Mouse (Mus musculus) gastrocnemius, adult 2 months (tissue): ENCODE measurements at regions not wholly inside any gene's neighbourhood (a gene's known extent, or its start where the extent isn't known, plus 50 kb on each side); places are given as distances from the start of the nearest gene placed in this dataset.

Experiments
- DNase-seq: peaks from one replicate; pipeline ENCODE4 v3.0.0; 2022
- H3K27ac ChIP-seq: fragments of 200-600 bp; 2 replicates; pipeline ENCODE4 v1.8.1; 2022; ENCODE audit warnings: mild to moderate bottlenecking
- H3K4me3 ChIP-seq: fragments of 200-600 bp; 2 replicates; pipeline ENCODE4 v1.8.1; 2022; ENCODE audit warnings: mild to moderate bottlenecking, moderate library complexity
- CTCF ChIP-seq: fragments of 200-600 bp; IDR thresholded peaks from 2 replicates; pipeline ENCODE4 v1.8.1; 2022; ENCODE audit warnings: antibody characterized with exemption, mild to moderate bottlenecking, moderate library complexity
- intact Hi-C: fragments of 180-260 bp; cut with DNase I; formaldehyde crosslinking; loops from one replicate; pipeline ENCODE4 v1.15.1; 2025

DNA sequence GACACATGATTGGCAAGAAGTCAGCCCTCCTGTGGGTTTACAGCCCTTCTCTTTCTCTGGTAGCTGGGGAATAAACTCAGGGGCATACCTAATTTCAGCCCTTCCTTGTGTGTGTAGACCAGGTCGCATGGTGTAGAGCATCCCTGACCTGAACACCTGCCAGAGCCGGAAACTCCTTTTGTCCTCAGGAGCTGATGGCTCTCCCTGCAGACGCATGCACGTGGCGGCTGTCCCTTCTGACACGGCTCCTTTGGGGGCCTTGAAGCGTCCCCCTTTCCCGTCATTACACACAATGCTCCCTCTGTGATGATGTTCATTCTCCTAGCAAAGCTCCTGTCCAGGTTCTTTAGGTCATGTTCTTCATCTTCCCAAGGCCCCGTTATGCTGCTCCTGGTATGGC is 203.3 kb downstream of the Diras2 start:
- DNase-seq = no peak
- H3K27ac ChIP-seq = no peak overlapping the region
- no peak for TF ChIP-seq CTCF
- H3K4me3 ChIP-seq = no peak overlapping the region
- intact Hi-C loops = no loop called here

DNA sequence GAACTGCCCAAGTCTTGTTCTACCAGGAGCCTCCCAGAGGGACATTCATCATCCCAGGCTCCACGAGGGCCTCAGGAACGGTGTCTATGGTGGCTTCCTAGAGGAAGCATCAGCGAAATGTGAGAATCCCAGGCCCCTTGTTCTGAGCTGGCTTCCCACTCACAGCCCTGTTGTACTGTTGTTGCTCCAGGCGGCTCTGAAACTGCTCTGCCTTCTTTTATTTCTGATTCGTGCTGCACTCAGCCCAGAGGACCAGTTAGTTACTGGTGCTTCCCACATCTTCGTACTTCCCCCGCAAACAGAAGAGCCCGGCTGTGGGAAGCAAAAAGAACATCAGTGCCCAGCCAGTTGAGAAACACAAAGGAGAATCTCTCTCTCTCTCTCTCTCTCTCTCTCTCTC is 202.3 kb downstream of the Diras2 start:
- Histone ChIP-seq H3K27ac (no peak overlapping the region), H3K4me3 (no peak overlapping the region)
- no peak for DNase-seq
- no peak for TF ChIP-seq CTCF
- intact Hi-C loops = no loop called here

DNA sequence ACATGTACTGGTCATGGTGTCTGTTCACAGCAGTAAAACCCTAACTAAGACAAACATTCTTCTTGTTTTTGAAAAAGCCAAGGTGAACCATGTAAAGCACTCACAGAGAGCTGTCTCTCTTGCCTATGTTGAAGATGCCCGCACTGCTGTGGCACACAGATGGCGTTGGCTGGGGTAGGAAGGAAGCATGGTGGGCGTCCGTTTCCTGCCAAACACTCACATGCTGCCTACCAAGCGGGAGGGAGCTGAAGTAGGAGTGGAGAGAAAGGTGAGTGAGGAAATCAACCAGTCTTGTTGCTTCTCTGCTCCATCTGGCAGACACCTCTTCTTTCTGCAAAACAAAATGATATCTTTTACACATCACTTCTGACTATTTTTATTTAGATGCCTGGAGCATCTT is 200.0 kb downstream of the Diras2 start:
- no peak overlapping the region for H3K4me3 ChIP-seq
- no peak overlapping the region for H3K27ac ChIP-seq
- TF ChIP-seq CTCF = no peak
- DNase-seq = no peak
- intact Hi-C loops = no loop called here

DNA sequence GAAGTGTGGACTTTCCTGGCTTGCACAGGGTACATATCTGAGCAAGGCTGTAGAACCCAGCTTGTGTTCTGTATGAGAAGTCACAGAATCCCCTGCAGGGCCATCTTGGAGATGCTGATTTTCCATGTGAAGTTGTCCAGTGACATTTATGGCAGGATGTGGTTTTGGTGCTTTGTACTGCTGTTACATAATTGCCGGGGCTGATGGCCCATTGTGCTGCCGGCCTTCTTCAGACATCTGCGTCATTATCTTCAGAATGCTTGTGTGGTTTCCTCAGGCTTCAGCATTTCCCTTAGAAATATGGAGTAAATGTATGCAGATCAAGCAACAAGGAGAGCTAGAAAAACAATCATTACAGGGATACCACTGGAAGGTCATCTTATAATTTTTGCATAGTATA is 196.1 kb downstream of the Diras2 start:
- DNase-seq = no peak
- Histone ChIP-seq H3K4me3 (no peak overlapping the region), H3K27ac (no peak overlapping the region)
- intact Hi-C loops = no loop called here
- no peak for TF ChIP-seq CTCF

DNA sequence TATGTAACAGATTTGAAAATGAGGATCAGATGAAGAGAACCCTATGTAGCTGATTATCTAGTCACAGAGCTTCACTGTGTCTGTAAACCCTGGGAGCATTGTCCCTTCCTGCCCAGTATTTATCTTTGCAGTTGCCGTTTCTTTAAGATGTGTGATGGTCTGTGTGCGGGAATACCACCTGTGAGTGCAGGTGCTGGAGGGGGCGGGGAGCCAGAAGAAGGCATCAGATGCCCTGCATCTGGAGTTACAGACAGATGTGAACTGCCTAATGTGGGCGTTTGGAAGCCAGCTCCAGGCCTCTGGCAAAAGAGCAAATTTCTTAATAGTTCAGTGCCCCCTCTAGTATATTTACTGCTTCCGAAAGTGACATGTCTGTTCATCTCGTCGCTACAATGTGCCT is 193.1 kb downstream of the Diras2 start:
- H3K27ac ChIP-seq = no peak overlapping the region
- no peak overlapping the region for H3K4me3 ChIP-seq
- no peak for TF ChIP-seq CTCF
- DNase-seq = no peak
- intact Hi-C loops = no loop called here

DNA sequence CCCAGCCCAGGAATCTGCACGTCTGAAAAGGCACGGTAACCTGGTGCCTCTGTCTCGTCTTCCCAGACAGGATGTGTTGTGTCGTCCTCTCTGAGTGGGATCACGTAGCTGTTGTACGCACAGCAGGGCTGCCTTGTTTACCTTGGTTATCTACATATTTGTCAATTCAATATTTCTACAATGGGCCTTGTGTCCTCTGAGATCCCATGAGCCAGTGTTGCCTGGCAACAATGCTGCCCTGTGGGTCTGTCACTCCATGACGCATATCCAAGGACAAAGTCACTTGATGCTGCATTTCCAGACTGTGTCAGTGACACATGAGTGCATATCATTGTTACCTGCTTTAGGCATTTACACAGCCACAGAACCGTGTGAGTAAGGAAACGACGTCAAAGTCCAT is 191.9 kb downstream of the Diras2 start:
- no peak for TF ChIP-seq CTCF
- no peak for DNase-seq
- intact Hi-C loops = no loop called here
- no peak overlapping the region for H3K4me3 ChIP-seq
- H3K27ac ChIP-seq = no peak overlapping the region

DNA sequence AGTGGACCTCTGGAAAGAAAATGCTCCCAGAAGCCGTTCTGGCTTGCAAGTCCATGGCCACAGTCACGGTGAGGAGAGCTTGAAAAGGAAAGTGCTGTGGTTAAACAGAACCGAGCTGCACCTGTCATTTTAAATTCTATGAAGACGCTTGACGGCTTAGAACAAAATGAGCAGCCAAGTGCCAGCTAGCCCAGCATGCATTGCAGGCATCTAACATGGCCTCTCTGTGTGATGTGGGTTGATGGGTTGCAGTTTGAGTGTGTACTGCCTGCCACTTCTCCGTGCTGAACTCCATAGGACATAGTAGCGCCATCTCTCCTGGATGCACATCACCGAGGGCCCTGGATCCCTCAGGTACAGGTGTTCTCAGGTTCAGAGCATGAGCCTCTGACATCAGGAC is 189.1 kb downstream of the Diras2 start:
- intact Hi-C loops = no loop called here
- TF ChIP-seq CTCF = no peak
- H3K4me3 ChIP-seq = no peak overlapping the region
- no peak overlapping the region for H3K27ac ChIP-seq
- no peak for DNase-seq

DNA sequence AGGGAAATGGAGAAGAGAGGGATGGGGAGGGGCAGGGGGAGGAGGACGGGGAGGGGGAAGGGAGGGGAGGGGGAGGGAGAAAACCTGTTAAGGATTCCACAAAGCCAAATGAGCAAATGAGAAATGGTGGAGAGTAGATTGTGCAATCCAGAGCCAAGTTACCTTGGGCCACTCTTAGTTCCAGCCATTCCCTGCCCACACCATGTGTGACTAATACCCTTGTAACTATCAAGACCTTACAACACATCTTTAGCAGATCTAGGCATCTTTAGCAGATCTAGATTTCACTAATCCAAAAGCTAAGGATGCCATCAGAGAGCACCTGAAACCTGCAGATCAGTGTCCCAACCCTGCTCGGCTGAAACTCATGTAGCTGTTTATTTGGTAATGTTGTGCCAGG is 186.7 kb downstream of the Diras2 start:
- intact Hi-C loops = no loop called here
- DNase-seq = no peak
- no peak overlapping the region for H3K4me3 ChIP-seq
- no peak for TF ChIP-seq CTCF
- no peak overlapping the region for H3K27ac ChIP-seq

DNA sequence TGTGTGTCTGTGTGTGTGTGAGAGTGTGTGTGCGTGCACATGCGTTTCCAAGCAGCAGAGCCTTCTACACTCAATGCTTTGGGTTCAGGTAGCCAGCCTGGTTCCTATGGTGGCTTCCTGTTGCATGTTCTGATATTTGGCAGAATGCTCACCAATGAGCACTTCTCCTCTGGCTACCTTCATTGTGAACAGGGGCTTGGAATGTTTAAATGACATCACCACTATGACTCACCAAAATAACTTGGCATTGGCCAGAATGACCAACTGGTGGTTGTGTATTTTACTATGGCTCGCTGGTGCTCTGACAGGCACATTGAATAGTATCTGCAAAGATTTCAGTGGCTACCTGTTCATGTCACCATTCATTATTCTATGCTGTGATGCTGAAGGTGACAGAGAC is 186.2 kb downstream of the Diras2 start:
- no peak overlapping the region for H3K4me3 ChIP-seq
- H3K27ac ChIP-seq = no peak overlapping the region
- no peak for TF ChIP-seq CTCF
- intact Hi-C loops = no loop called here
- no peak for DNase-seq

DNA sequence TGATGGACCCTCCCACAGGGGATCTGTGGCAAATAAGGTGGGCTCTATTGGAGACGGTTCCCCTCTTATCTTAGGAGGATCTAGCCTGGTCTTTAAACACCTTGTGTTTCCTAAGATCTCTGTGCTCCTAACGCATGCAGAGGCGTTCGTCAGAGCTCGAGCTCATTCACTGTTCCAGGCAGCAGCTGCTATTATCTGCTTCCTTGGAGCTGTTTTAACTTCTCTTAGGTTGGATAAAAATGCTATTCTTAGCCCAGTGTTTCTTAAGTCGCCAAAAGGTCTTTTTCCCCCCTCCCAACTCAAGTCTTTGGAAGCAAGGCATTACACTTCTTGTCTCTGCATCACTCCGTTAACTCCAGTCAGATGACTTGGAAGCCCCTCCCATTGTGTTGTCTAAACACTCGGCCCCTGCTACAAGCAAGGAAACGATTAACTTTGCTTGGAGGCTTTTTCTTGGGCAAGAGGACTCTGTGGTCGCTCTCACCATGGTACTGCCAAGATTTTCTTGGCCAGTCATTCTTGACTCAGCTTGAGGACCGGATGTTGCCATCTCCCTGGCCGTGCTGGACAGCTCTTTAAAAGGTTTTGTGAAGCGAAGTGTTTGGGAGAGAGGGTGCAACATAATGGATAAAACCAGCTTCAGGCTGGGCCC is 185.6 kb downstream of the Diras2 start:
- H3K27ac ChIP-seq = no peak overlapping the region
- no peak overlapping the region for H3K4me3 ChIP-seq
- no peak for TF ChIP-seq CTCF
- intact Hi-C loops = no loop called here
- DNase-seq = no peak

DNA sequence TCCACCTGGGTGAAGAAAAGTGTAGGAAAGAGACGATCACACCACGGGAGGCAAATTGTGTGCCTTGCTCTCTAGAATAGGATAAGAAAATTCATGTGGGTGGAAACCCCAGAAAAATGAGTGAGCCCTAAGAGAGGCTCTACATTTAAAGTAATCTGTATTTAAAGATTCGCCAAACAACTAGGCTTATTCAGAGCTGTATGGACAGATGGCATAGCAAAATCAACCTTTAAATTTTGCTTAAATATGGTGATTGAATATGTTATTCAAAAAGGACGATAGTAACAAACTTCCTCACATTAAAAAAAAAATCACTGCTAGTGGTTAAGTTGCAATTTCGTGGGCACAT is 185.1 kb downstream of the Diras2 start:
- TF ChIP-seq CTCF = no peak
- intact Hi-C loops = no loop called here
- no peak overlapping the region for H3K4me3 ChIP-seq
- DNase-seq = no peak
- no peak overlapping the region for H3K27ac ChIP-seq

DNA sequence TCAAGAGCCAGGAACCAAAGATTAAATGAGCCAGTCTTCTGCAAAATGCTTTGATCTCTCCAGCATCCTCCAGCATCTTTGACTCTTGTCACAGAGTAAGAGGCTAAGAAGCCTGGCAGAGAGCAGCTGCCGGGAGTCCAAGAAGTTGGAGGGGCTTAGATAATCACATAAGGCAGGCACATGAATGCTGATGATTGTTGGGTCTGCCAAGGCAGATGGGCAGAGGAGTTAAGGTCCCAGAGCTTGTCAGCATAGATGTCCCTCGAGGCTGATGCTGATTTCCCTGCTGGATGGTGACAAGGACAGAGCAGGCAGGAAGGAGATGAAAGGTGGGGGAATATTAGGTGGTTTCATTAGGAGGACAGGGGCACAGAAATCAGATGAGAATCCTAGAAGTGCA is 183.4 kb downstream of the Diras2 start:
- Histone ChIP-seq H3K4me3 (no peak overlapping the region), H3K27ac (no peak overlapping the region)
- DNase-seq = no peak
- no peak for TF ChIP-seq CTCF
- intact Hi-C loops = no loop called here

DNA sequence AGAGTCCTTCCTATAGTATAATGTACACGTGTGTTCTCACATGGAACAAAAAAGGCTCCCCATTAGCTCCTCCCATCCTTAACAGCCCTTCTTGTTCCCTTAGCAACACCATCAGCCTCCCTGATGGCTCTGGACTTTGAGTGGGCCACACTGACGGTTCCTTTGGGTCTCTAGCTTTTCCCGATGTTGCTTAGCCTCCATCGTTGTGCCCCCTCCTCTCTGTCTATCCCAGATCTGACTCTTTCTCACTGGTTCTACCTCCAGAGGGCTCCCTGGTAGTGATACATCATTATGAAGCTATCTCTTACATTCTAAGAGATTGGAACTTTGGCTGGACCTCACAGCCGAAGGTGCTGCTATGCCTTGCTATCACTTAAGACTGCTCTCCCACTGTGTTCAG is 181.5 kb downstream of the Diras2 start:
- no peak overlapping the region for H3K27ac ChIP-seq
- no peak for TF ChIP-seq CTCF
- no peak for DNase-seq
- no peak overlapping the region for H3K4me3 ChIP-seq
- intact Hi-C loops = no loop called here

DNA sequence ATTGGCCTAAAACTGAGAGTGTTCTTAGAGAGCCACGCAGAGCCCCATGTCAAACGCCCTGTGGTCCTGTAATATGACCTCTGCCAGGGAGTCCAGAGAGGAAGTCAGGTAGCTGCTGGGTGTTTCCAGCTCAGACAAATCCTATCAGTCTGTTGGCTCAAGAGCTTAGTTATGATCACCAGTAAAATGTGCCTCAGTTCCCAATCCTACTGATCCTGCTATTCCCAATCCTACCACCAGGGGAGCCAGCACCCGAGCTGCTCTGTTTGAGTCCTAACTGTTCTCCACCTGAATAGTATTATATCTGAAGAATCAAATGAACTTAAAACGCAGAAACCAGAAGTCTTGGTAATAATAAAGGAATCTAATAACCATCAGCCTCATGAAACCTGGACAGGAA is 178.5 kb downstream of the Diras2 start:
- TF ChIP-seq CTCF = peak; percentile 64
- DNase-seq = no peak
- Histone ChIP-seq H3K27ac (no peak overlapping the region), H3K4me3 (no peak overlapping the region)
- intact Hi-C loops = no loop called here

DNA sequence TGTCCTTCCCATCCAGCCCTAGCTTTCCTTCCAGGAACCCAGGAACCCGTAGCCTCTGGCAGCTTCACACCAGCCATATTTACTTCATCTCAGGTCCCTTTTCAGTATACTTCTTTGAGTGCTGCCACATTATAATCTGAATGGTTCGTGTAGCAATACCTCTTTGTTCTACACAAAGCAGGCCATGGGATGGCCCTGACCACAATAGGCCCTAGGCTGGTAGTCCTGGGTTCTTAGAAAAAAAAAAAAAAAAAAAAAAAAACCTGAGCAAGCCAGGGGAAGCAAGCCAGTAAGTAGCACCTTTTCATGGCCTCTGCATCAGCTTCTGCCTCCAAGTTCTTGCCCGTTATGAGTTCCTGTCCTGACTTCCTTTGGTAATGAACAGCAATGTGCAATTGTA is 177.6 kb downstream of the Diras2 start:
- intact Hi-C loops = no loop called here
- DNase-seq = no peak
- Histone ChIP-seq H3K4me3 (no peak overlapping the region), H3K27ac (no peak overlapping the region)
- TF ChIP-seq CTCF = no peak
